Mouse (Mus musculus) ovary, postnatal 36 days (tissue): ENCODE data around the gene Scg3.
"Not testable (repeated sequence)": the region's sequence is repeated elsewhere in the genome, so short reads cannot be mapped to it uniquely, and the experiment has no call there.

Experiments used
- DNase-seq: peaks from one replicate; pipeline ENCODE4 v3.0.0; 2022; ENCODE audit warnings: low spot score, mixed read lengths

The Scg3 gene

DNA sequence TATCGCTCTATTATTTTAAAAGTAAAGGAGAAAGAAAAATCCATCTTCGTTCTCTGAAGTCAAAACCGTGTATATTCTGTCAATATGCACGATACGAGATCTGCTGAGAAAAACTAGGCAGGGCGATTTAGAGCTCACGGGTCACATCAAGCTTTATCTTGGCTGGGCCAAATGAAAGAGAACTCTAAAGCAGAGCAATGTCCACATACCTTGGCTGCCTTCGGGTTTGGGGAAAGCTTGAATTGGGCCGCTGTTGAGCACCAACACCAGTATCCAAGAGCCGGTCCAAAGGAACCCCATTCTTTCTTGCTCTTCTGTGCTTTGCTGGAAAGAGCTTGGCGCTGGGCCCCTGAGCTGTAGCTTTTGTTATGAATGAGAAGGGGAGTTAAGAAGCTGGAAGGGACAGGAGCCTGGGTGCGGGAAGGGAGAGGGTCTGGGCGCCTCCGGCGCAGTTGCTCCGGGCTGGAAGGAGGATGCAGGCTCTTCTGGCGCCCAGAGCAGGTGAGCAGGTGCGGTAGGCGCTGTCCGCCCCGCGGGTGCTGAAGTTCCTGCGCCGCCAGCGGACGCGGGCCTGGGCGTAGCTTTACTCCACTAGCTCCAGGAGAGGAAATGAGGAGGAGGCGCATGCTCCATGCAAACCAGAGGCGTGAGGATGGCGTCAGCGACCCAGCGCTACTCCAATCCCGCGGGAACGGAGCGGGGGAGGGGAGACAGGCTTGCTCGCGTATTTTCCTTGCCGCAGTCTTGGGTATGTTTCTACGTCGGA is at the start of gene Scg3:
Gene Scg3, minus strand, starts transcription at position 631 of the 766 bp plus-strand sequence.
- DNase-seq = peak; percentile 71

DNA sequence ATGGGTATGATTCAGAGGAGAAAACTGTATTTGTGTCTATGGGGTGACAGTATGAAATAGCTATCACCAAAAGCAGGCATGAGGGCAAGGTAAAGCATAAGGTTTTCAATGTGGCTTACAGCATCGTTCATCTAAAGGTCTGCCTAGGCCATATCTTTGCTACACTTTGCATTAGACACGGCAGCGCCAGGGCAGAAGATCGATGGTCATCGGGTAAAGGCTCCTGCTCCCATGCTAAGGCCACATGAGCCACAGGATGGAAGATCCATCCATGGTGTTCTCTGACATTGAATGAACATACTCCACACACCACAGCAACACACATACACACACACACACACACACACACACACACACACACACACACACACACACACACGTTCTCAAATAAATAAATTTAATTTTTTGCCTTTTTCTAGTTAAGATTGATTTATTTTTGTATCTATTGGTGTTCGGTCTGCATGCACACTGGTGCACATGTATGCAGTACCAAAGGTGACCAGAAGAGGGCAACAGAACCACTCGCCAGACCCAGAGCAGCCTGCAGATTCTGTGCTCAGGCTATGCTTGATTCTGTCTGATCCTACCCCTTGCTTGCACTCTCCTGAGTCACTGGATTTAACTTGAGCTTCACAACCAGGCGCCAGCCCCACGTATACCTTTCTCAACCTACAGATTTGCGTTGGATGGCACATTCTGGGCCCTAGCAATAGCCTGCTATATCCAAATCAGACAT is 36.3 kb upstream of the Scg3 start:
- DNase-seq = peak; percentile 18

DNA sequence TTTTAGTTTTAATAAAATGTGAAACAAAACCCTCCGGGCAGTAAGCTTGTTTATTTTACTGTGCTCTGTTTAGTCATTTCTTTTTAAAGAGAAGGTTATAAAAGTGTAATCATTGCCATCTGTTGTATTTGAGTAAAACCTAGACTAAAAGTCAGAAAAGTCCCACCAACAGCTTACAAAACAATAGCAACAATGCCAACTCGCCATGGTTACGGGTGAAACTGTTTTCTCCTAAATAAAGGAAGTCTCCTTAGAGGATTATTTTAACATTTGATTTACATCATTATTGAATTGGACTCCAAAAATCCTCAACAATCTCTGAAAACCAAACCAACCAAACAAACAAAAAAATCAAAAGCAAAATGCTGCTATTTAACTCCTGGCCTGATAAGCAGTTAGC is 35.6 kb upstream of the Scg3 start:
- no peak for DNase-seq

GRCm38 (mm10) chr9:75684772-75685171 is 916 bp upstream of the Scg3 start:
- DNase-seq = no peak

DNA sequence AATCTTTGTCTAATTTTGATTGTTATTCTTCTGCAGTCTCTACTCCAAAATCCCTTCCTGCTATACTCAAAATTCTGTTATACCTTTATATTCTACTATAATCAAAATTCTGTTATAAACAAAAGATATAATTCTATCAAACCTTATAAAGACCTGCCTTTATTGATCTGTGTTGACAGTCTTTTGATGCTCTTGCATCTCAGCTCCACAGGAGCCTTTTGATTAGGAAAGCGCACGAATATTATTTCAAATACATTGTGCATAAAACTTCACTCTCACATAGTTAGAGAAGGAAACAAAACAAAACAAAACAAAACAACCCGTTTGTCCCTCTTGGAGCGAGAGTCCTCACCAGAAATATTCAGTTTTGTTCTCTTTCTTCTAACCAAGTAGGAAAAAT is 436 bp upstream of the Scg3 start:
- no peak for DNase-seq

- no peak for DNase-seq
Measured at GRCm38 (mm10) chr9:75680606-75681005, 3.2 kb downstream of the Scg3 start.

GRCm38 (mm10) chr9:75679629-75680028 is 4.2 kb downstream of the Scg3 start:
- DNase-seq = no peak

DNA sequence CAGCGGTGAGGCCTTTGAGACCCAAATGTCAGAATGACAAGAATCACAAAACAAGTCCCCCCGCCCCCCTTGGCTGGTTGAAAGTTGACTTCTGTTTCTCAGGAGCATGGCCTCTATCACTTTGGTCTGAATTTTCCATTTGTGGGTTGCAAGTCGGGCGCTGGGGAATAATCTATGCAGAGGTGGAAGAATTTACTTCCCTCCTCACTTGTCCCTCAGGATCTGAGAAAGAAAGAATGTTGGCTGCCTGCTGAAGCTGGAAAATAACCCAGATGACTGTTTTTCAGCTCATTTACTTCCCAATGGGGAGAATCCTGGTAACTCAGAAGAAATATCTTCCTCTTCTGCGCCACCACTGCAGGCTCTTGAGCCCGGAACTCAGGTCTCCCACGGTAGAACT is 5.5 kb downstream of the Scg3 start:
- no peak for DNase-seq

DNA sequence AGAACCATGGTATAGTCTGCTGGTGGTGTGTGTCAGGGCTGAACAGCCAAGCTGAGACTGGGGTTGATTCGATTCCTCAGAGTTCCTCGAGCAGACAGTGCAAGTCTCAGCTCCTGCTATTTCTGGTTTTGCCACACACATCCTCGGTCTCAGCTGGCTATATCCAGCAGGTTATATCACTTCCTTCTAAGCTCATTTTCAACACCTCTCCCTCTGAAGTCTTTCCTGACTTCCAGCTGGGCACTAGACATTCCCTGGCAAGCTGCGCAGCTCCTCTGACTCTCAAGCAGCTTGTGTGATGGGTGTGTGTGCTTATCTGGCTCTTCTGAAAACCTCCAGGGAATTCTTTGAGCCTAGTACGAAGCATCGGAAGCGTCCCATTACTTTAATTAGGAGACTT is 7.6 kb downstream of the Scg3 start:
- no peak for DNase-seq

DNA sequence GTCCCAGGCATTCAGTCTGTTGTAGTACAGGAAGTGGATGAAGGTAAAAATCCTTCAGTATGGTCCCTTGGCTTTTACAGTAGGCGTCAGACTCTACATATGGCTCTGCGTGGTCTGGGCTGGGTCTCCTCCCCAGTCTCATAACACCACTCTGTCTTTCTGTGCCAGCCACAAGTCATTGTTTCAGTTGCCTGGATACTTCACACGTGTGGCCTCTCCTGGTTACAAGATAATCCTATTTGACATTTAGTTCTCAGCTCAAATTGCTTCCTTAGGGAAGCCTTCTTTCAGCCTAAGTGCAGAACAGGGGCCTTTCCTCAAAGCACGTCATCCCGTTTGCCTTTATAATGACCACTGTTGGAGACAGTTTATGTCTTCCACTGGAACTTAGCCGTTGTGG is 11.1 kb downstream of the Scg3 start:
- DNase-seq = no peak

DNA sequence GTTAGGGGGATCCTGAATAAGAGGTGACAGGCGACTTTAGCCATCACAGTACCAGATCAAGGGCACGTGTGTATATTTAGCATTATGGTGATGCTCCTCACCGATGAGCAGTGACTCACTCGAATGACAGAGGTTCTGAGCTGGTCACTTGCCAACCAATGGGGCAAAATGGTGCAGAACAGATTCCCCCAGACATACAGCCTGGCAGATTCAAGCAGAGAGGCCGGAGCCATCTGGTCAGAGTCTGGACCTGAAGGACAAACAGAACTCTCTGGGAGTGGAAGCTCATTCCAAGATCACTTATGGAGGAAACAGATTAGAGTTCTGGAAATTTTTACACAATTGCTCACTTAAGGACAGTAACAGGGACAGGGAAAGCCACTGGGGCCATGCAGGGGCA is 17.2 kb downstream of the Scg3 start:
- no peak for DNase-seq

DNA sequence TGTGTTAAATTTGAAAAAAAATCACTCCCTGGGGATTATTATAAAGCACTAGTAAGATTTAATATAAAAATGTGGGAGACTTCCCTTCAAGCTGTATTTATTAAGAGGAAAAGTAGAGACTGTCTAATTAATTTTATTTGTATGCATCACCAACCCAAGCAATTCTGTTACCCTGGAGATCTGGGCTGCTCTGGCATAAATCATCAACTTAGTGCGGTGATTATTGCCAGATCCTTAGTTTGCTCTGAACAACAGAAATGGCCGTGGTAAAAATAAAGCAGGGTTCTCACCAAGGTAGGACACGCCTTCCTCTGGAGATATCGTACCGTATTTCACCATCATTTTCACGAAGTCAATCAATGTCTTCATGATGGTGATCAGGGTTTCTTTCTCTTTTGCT is 18.5 kb downstream of the Scg3 start:
- DNase-seq = no peak

DNA sequence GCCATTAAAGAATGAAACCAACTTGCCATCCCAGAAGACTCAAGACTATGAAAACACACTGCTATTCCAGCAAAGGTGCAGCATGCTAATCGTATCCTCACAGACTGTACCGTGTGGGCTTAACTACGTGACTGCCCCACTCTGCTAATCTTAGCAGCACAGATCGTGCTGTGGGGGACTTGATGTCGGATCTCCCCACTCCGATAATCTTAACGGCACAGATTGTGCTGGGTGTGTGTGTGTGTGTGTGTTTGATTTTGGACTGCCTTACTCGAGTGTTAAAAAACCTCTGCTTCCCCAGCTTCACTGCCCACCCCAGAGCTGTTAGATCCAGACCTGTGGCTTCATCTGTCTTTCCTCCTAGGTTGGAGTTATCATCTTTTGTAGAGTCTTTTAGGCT is 22.9 kb downstream of the Scg3 start:
- DNase-seq = no peak

- DNase-seq = not testable (repeated sequence)
Measured at GRCm38 (mm10) chr9:75656456-75656855, 27.4 kb downstream of the Scg3 start.

GRCm38 (mm10) chr9:75653981-75654911 is 29.6 kb downstream of the Scg3 start:
- DNase-seq = no peak

DNA sequence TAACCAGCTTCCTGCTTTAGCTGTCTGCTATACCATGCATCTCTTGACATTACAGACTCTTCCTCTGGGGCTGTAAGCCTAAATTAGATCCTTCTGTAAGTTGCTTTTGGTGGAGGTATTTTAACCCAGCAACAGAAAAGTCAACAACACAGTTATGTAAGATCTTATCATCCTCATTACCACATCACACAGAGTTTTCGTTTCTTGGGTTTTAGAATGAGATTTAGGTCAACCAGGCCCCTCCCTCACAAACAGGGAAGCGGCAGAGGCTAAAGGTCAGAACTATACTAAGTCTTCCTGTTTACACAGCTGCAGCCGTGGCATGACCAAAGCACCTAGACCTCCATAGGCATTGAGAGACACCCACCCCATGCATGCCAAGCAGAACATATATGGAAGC is 38.5 kb downstream of the Scg3 start:
- DNase-seq = no peak

- no peak for DNase-seq
Measured at GRCm38 (mm10) chr9:75634226-75634625, 49.6 kb downstream of the Scg3 start.

DNA sequence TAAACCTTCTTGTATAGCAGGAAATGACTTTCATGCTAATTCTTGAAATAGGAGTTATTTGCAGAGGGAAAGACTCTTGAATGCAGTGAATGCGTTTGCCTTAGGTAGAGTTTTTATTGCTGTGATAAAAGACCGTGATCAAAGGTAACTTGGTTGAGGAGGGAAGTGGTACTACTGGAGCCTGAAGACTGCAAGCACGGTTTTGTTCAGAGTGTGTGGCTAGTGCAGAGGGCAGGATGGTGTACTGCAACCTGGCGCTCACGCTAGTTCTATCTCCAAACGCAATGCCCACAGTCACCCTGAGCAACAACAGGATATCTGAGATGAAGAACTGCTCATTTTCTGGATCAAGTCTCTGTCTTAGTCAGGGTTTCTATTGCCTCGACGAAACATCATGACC is 50.3 kb downstream of the Scg3 start:
- DNase-seq = no peak

DNA sequence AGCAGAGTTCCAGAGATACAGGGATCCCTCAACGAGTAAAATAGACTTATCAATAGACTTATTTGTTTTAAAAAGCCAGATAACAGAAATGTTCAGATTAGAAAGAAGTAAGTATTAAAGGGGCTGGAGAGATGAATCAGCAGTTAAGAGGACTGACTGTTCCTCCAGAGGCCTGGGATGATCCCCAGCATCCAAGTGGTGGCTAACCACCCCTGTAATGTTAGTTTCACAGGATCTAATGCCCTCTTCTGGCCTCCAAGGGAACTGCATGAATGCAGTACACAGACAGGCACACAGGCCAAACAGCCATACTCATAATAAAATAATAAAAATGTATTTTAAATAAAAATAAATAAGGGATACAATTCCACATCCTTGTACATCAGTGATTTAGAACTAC is 51.0 kb downstream of the Scg3 start:
- no peak for DNase-seq

DNA sequence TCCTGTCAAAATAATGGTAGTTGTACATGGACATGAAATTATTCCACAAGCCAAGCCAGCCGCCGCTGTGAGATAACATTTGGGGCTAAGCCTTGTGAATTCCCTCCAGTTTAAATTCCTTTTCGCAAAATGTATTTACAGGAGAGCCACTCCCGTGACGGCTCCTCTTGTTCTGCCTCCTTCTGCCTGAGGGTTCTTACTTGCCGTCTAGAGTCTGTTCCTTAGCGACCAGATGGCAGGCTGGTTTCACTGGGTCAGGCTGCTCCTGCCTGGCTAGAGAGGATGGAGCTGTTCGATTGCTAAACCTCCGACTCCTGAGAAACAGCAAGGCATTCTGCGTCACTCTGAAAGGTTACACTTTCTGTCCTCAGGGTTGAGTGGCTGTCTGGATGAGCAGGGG is 51.7 kb downstream of the Scg3 start:
- DNase-seq = no peak

- DNase-seq = no peak
Measured at GRCm38 (mm10) chr9:75630823-75631454, 52.9 kb downstream of the Scg3 start.

DNA sequence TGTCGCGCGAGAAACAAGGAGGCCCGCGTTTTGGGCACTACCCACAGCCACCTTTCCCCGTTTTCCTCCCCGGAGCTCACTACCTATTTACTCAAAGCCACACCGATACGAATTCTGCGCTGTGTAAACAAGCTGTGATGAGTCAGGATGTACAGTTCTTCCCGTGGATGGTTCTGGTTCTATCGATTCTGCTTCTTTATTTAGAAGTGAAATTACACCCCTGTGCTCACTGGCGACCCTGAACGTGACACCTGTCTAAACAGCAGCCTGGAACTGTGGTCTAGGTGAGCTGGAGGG is 57.6 kb downstream of the Scg3 start:
- no peak for DNase-seq
